Comparison of ENCODE assay signal across 17 mouse cellular contexts in the genomic region with DNA sequence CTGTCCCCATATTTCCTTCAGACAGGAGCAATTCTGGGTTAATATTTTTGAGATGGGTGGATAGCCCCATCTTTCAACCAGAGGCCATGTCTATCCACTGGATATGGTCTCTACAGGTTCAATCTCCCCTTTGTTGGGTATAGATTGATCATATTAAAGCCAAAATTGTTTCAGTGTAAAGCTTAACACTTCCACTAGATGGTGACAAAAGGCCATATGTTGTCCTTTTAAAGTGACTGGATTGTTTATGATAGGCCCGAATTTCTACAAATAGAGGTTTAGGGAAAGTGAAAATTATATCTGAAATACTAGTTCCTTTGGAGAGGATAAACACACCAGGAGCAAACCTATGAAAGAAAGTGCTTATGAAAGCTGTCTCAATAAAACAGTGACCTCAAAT. TPM values are rescaled to one million over a fixed set of nuclear protein-coding genes. Genes with fewer than 3 reads are reported as not detected.
DNase-seq lines count a peak whose midpoint lies in the region; ATAC-seq and TF ChIP-seq lines count a peak whose summit lies in the region.
"Had no signal": no experiment of that assay in that cellular context is flagged by ENCODE, and none has a peak within 500 bp of the region (broad histone marks: within the 10 kb centered on the region; RNA-seq: fewer than 3 reads in every experiment).

No protein-coding gene starts in this region.

- no peak overlapping the region for H3K9ac ChIP-seq in heart, postnatal 0 days (replicated peaks; ENCODE audit: low read depth, low read length)
- H3K9ac ChIP-seq in heart, embryonic 12.5 days, result no peak overlapping the region
- H3K9ac ChIP-seq in midbrain, embryonic 13.5 days (replicated peaks), result no peak overlapping the region
- H3K9ac ChIP-seq: forebrain, embryonic 12.5 days; liver, embryonic 12.5 days had no signal

- peak; percentile 39 for TF ChIP-seq CTCF in heart, postnatal 0 days (IDR thresholded peaks at IDR 0.05; ENCODE audit: low read depth)

- WGBS in heart, postnatal 0 days, result 39% methylated on average over 1 of the region's 1 CpGs
- 38% methylated on average over 1 of the region's 1 CpGs for WGBS in heart, embryonic 12.5 days
- WGBS in midbrain, embryonic 13.5 days, result 45% methylated on average over 1 of the region's 1 CpGs
- 59% methylated on average over 1 of the region's 1 CpGs for WGBS in midbrain, embryonic 10.5 days

- H3K27ac ChIP-seq in heart, postnatal 0 days (ENCODE audit: low read depth), result no peak overlapping the region
- H3K27ac ChIP-seq in heart, embryonic 12.5 days (ENCODE audit: poor library complexity, severe bottlenecking), result no peak overlapping the region
- no peak overlapping the region for H3K27ac ChIP-seq in midbrain, embryonic 13.5 days
- no peak overlapping the region for H3K27ac ChIP-seq in midbrain, embryonic 10.5 days (replicated peaks)
- H3K27ac ChIP-seq: forebrain, embryonic 12.5 days; liver, embryonic 12.5 days had no signal

- H3K4me1 ChIP-seq in heart, postnatal 0 days (ENCODE audit: control insufficient read depth, insufficient read depth), result no peaks in the 10 kb centered on the region
- H3K4me1 ChIP-seq in heart, embryonic 12.5 days (replicated peaks), result no peaks in the 10 kb centered on the region
- H3K4me1 ChIP-seq in midbrain, embryonic 13.5 days (replicated peaks), result no peaks in the 10 kb centered on the region
- no peaks in the 10 kb centered on the region for H3K4me1 ChIP-seq in midbrain, embryonic 10.5 days
- H3K4me1 ChIP-seq: forebrain, embryonic 12.5 days; liver, embryonic 12.5 days had no signal

- TF ChIP-seq EP300 in heart, postnatal 0 days (IDR thresholded peaks at IDR 0.05; ENCODE audit: low read depth), result no peak

- H3K4me2 ChIP-seq in heart, postnatal 0 days (ENCODE audit: low read depth, low read length), result no peak overlapping the region
- H3K4me2 ChIP-seq in heart, embryonic 12.5 days, result no peak overlapping the region
- H3K4me2 ChIP-seq in midbrain, embryonic 13.5 days (replicated peaks), result no peak overlapping the region
- H3K4me2 ChIP-seq: forebrain, embryonic 12.5 days; liver, embryonic 12.5 days had no signal

- H3K27me3 ChIP-seq in heart, postnatal 0 days (ENCODE audit: control insufficient read depth, insufficient read depth, low read length), result no peaks in the 10 kb centered on the region
- no peaks in the 10 kb centered on the region for H3K27me3 ChIP-seq in heart, embryonic 12.5 days (replicated peaks)
- no peaks in the 10 kb centered on the region for H3K27me3 ChIP-seq in midbrain, embryonic 13.5 days
- no peaks in the 10 kb centered on the region for H3K27me3 ChIP-seq in midbrain, embryonic 10.5 days (ENCODE audit: low read depth, poor library complexity, severe bottlenecking)
- H3K27me3 ChIP-seq: forebrain, embryonic 12.5 days; liver, embryonic 12.5 days had no signal

- no peaks in the 10 kb centered on the region for H3K9me3 ChIP-seq in heart, postnatal 0 days (replicated peaks; ENCODE audit: control insufficient read depth, low read length)
- no peaks in the 10 kb centered on the region for H3K9me3 ChIP-seq in heart, embryonic 12.5 days (replicated peaks)
- no peaks in the 10 kb centered on the region for H3K9me3 ChIP-seq in midbrain, embryonic 13.5 days
- no peaks in the 10 kb centered on the region for H3K9me3 ChIP-seq in midbrain, embryonic 10.5 days (replicated peaks)
- H3K9me3 ChIP-seq: forebrain, embryonic 12.5 days; G1E; liver, embryonic 12.5 days had no signal

- no peak for DNase-seq in heart, postnatal 0 days (ENCODE audit: low spot score)
- DNase-seq in midbrain, embryonic 10.5 days (ENCODE audit: low spot score), result no peak
- peak; percentile 50 for DNase-seq in adipocyte (ENCODE audit: low spot score)
- peak; percentile 29 for DNase-seq in retina, postnatal 1 day
- DNase-seq in neural tube, embryonic 10.5 days (ENCODE audit: extremely low spot score, low spot score), result no peak
- DNase-seq: adrenal gland, postnatal 10 days; cerebellum, adult 9-11 months; heart, adult 11 months; layer of hippocampus, postnatal 36 days; spleen, adult 18-20 months; thymus, adult 18-20 months had no signal

- no peak overlapping the region for H3K4me3 ChIP-seq in heart, postnatal 0 days (ENCODE audit: low read depth, low read length)
- no peak overlapping the region for H3K4me3 ChIP-seq in heart, embryonic 12.5 days
- H3K4me3 ChIP-seq in midbrain, embryonic 13.5 days (replicated peaks), result no peak overlapping the region
- H3K4me3 ChIP-seq in midbrain, embryonic 10.5 days, result no peak overlapping the region
- H3K4me3 ChIP-seq: forebrain, embryonic 12.5 days; liver, embryonic 12.5 days had no signal

- no peaks in the 10 kb centered on the region for H3K36me3 ChIP-seq in heart, postnatal 0 days (replicated peaks; ENCODE audit: control insufficient read depth, insufficient read depth, low read length)
- no peaks in the 10 kb centered on the region for H3K36me3 ChIP-seq in heart, embryonic 12.5 days
- no peaks in the 10 kb centered on the region for H3K36me3 ChIP-seq in midbrain, embryonic 13.5 days
- no peaks in the 10 kb centered on the region for H3K36me3 ChIP-seq in midbrain, embryonic 10.5 days
- H3K36me3 ChIP-seq: forebrain, embryonic 12.5 days; G1E; liver, embryonic 12.5 days had no signal

- no peak for ATAC-seq in heart, postnatal 0 days (ENCODE audit: insufficient read depth, low read depth)
- ATAC-seq in heart, embryonic 12.5 days (ENCODE audit: insufficient number of reproducible peaks, low FRiP score), result no peak
- ATAC-seq in midbrain, embryonic 13.5 days, result 0 out of 2 replicates have a peak, but pooled peaks have one; percentile 24
- ATAC-seq in inflammation-experienced regulatory T-cells, adult 6 months, result no peak
- ATAC-seq: liver, embryonic 12.5 days had no signal

RNA-seq across cellular contexts. Expression of gene Prdx4, which starts 34.9 kb away (rescaled TPM):
- total RNA-seq in heart, postnatal 0 days (2014; rRNA removed; ENCODE audit: low replicate concordance), result 169 and 178 TPM in 2 replicates
- 162 and 175 TPM in 2 replicates for polyA plus RNA-seq in heart, postnatal 0 days (2015; fragmentation: Nextera tagmentation; extraction: Ambion mirVana)
- polyA plus RNA-seq in heart, embryonic 12.5 days (2016; fragmentation: Nextera tagmentation; extraction: Ambion mirVana), result 286 and 294 TPM in 2 replicates
- 126 and 128 TPM in 2 replicates for polyA plus RNA-seq in midbrain, embryonic 13.5 days (2015; fragmentation: Nextera tagmentation; extraction: Ambion mirVana)
- 274 and 302 TPM in 2 replicates for polyA plus RNA-seq in midbrain, embryonic 10.5 days (2016; fragmentation: Nextera tagmentation; extraction: Ambion mirVana)
- 10 to 100 TPM; 36.4 to 76.0 (median 40.0) TPM for polyA plus RNA-seq in inflammation-experienced regulatory T-cells, adult 6 months (2017; shearing (Covaris generic))

Comparison
In these comparisons a context has a peak if more than half of its experiments do, and no peak if none do; other contexts are left out.
1. DNase-seq: peak in adipocyte (single experiment) and retina, postnatal 1 day (single experiment); none in heart, postnatal 0 days (single experiment), midbrain, embryonic 10.5 days (single experiment) and neural tube, embryonic 10.5 days (single experiment).